In genomic region chr5:104228497-104228896, GRCm38 (mm10) we compare ENCODE assay signal across 38 mouse cellular contexts. TPM values are rescaled to one million over a fixed set of nuclear protein-coding genes. Genes with fewer than 3 reads are reported as not detected.
"Had no signal": no experiment of that assay in that cellular context is flagged by ENCODE, and none has a peak within 500 bp of the region (broad histone marks: within the 10 kb centered on the region; RNA-seq: fewer than 3 reads in every experiment).

No protein-coding gene starts in this region.

- H3K9me3 ChIP-seq: heart, embryonic 13.5 days; heart, embryonic 15.5 days; hindbrain, embryonic 13.5 days; hindbrain, embryonic 15.5 days; kidney, embryonic 15.5 days; limb, embryonic 13.5 days; limb, embryonic 15.5 days; liver, embryonic 12.5 days had no signal

- H3K4me2 ChIP-seq: heart, embryonic 11.5 days; heart, embryonic 13.5 days; heart, embryonic 15.5 days; hindbrain, embryonic 13.5 days; hindbrain, embryonic 15.5 days; kidney, embryonic 15.5 days; limb, embryonic 13.5 days; limb, embryonic 15.5 days; liver, embryonic 12.5 days had no signal

- H3K27me3 ChIP-seq: heart, embryonic 13.5 days; heart, embryonic 15.5 days; hindbrain, embryonic 13.5 days; hindbrain, embryonic 15.5 days; kidney, embryonic 15.5 days; limb, embryonic 13.5 days; limb, embryonic 15.5 days; liver, embryonic 12.5 days had no signal

- H3K36me3 ChIP-seq: heart, embryonic 13.5 days; heart, embryonic 15.5 days; hindbrain, embryonic 13.5 days; hindbrain, embryonic 15.5 days; kidney, embryonic 15.5 days; limb, embryonic 13.5 days; limb, embryonic 15.5 days; liver, embryonic 12.5 days had no signal

- H3K27ac ChIP-seq: heart, adult 2 months; heart, embryonic 13.5 days; heart, embryonic 15.5 days; hindbrain, embryonic 13.5 days; hindbrain, embryonic 15.5 days; hindbrain, postnatal 0 days; kidney, embryonic 15.5 days; kidney, postnatal 0 days; limb, embryonic 13.5 days; limb, embryonic 15.5 days; liver, embryonic 12.5 days; liver, embryonic 14.5 days had no signal

- H3K4me3 ChIP-seq: heart, adult 2 months; heart, embryonic 13.5 days; heart, embryonic 15.5 days; hindbrain, embryonic 13.5 days; hindbrain, embryonic 15.5 days; kidney, embryonic 15.5 days; limb, embryonic 13.5 days; limb, embryonic 15.5 days; liver, embryonic 12.5 days had no signal

- ATAC-seq: hindbrain, postnatal 0 days; intestine, embryonic 16.5 days; liver, embryonic 12.5 days had no signal

- DNase-seq: gastrocnemius, postnatal 14 days; gastrocnemius, postnatal 36 days; heart, adult 11 months; heart, adult 2 months; heart, postnatal 14 days; heart, postnatal 36 days; kidney, adult 11 months; kidney, adult 2 months; kidney, adult 9 months; kidney, postnatal 14 days; kidney, postnatal 36 days; layer of hippocampus, adult 9-11 months; layer of hippocampus, postnatal 36 days; left cerebral cortex, postnatal 4 days had no signal

- H3K4me1 ChIP-seq: heart, embryonic 13.5 days; hindbrain, embryonic 13.5 days; hindbrain, embryonic 15.5 days; limb, embryonic 13.5 days; limb, embryonic 15.5 days; liver, embryonic 12.5 days had no signal

- H3K9ac ChIP-seq: heart, embryonic 13.5 days; heart, embryonic 15.5 days; hindbrain, embryonic 13.5 days; hindbrain, embryonic 15.5 days; kidney, embryonic 15.5 days; limb, embryonic 13.5 days; limb, embryonic 15.5 days; liver, embryonic 12.5 days; liver, embryonic 14.5 days had no signal

RNA-seq across cellular contexts. Expression of gene Dmp1, which starts 26.1 kb away (rescaled TPM):
- total RNA-seq: heart, adult 2 months; heart, postnatal 14 days; heart, postnatal 36 days; liver, adult 2 months had no signal
- polyA plus RNA-seq: gonadal fat pad, adult 2 months; heart, adult 2 months; heart, embryonic 11.5 days; kidney, adult 2 months; liver, adult 2 months; liver, embryonic 12.5 days; liver, embryonic 14.5 days had no signal

RNA-seq across cellular contexts. Expression of gene Dspp, which starts 58.0 kb away (rescaled TPM):
- total RNA-seq: gastrocnemius, adult 18-20 months; gastrocnemius, adult 8-10 months; gastrocnemius, postnatal 14 days; gastrocnemius, postnatal 36 days; heart, adult 2 months; heart, postnatal 14 days; heart, postnatal 36 days; hematopoietic stem cell, adult 5-6 weeks; hindbrain, postnatal 0 days; layer of hippocampus, postnatal 14 days; left cerebral cortex, postnatal 25 days; left cerebral cortex, postnatal 4 days; liver, adult 2 months had no signal
- polyA plus RNA-seq: gonadal fat pad, adult 2 months; heart, adult 2 months; heart, embryonic 11.5 days; heart, embryonic 13.5 days; heart, embryonic 15.5 days; heart, postnatal 0 days; hindbrain, embryonic 11.5 days; hindbrain, embryonic 13.5 days; hindbrain, embryonic 15.5 days; hindbrain, postnatal 0 days; intestine, embryonic 14.5 days; intestine, embryonic 16.5 days; kidney, adult 2 months; kidney, embryonic 15.5 days; kidney, postnatal 0 days; large intestine, adult 2 months; limb, embryonic 15.5 days; liver, adult 2 months; liver, embryonic 12.5 days; liver, embryonic 14.5 days had no signal
